Mouse (Mus musculus) heart, embryonic 10.5 days (tissue): Measurements from ENCODE around the gene Coq3. TPM values are rescaled to one million over a fixed set of nuclear protein-coding genes. Genes with fewer than 3 reads are reported as not detected.

ENCODE experiments used
- DNase-seq: peaks from one replicate; pipeline ENCODE4 v3.0.0-alpha.2; 2017; ENCODE audit warnings: low spot score
- H3K27ac ChIP-seq: fragments of 300-500 bp; sonication (generic); 2 replicates; pipeline ENCODE4 v1.5.1; 2016; ENCODE audit warnings: mild to moderate bottlenecking
- H3K27me3 ChIP-seq: fragments of 300-500 bp; sonication (generic); 2 replicates; pipeline ENCODE4 v1.6.1; 2016; ENCODE audit warnings: mild to moderate bottlenecking; ENCODE audit not compliant: poor library complexity, insufficient read depth, severe bottlenecking
- H3K36me3 ChIP-seq: fragments of 300-500 bp; sonication (generic); 2 replicates; pipeline ENCODE4 v1.6.1; 2016; ENCODE audit warnings: mild to moderate bottlenecking, moderate library complexity
- H3K4me1 ChIP-seq: fragments of 300-500 bp; sonication (generic); 2 replicates; pipeline ENCODE4 v1.6.1; 2016; ENCODE audit warnings: mild to moderate bottlenecking
- H3K4me3 ChIP-seq: fragments of 300-500 bp; sonication (generic); 2 replicates; pipeline ENCODE4 v1.5.1; 2016; ENCODE audit warnings: mild to moderate bottlenecking, moderate library complexity
- H3K9me3 ChIP-seq: fragments of 300-500 bp; sonication (generic); 2 replicates; pipeline ENCODE4 v1.6.1; 2016; ENCODE audit warnings: mild to moderate bottlenecking, moderate library complexity
- WGBS: fragments of 180-500 bp; shearing (Covaris S2); methylation state at CpG from one replicate; pipeline ENCODE4 v1.1.7; 2016; 5-methylcytosine and 5-hydroxymethylcytosine counted together
- polyA plus RNA-seq: library from polyadenylated mRNA; unstranded; fragments of >200 nt; fragmentation: Nextera tagmentation; extraction: Ambion mirVana; gene quantifications from 2 replicates; pipeline ENCODE4 v1.2.1, GENCODE M21; 2016

Coq3 gene
- polyA plus RNA-seq = 17.8 and 18.2 TPM in 2 replicates

- Histone ChIP-seq H3K27me3 (no peaks in the 10 kb centered on the region), H3K36me3 (peaks cover 17% of the 10 kb centered on the region), H3K27ac (peak within 1 kb of the TSS; percentile 94), H3K4me1 (no peaks in the 10 kb centered on the region), H3K4me3 (peak within 1 kb of the TSS; percentile 72), H3K9me3 (no peaks in the 10 kb centered on the region)
- under 1% methylated on average over 51 of the region's 51 CpGs for WGBS
- DNase-seq = peak; percentile 93
Observed at GRCm38 (mm10) chr4:21879565-21880220, at the start of gene Coq3. TSS of gene Coq3 (plus strand) at chr4:21879673.

- no peak overlapping the region for H3K4me3 ChIP-seq
- no peaks in the 10 kb centered on the region for H3K4me1 ChIP-seq
- no peaks in the 10 kb centered on the region for H3K27me3 ChIP-seq
- H3K27ac ChIP-seq = no peak overlapping the region
- H3K36me3 ChIP-seq = peaks cover 14% of the 10 kb centered on the region
- H3K9me3 ChIP-seq = no peaks in the 10 kb centered on the region
- DNase-seq = no peak
- 91% methylated on average over 8 of the region's 8 CpGs for WGBS
Observed at GRCm38 (mm10) chr4:21832844-21833243, 46.6 kb upstream of the Coq3 start.

- Histone ChIP-seq H3K4me3 (peak within 1 kb of the TSS; percentile 94), H3K27ac (peak within 1 kb of the TSS; percentile 99), H3K27me3 (no peaks in the 10 kb centered on the region), H3K9me3 (no peaks in the 10 kb centered on the region), H3K36me3 (no peaks in the 10 kb centered on the region), H3K4me1 (peaks cover 11% of the 10 kb centered on the region; the same call in 1 of the 2 replicates)
- DNase-seq = peak; percentile 98
- WGBS = under 1% methylated on average over 50 of the region's 50 CpGs
Observed at GRCm38 (mm10) chr4:21847481-21848286, 31.8 kb upstream of the Coq3 start, which contains the start of gene Pnisr. TSS of gene Pnisr (plus strand) at chr4:21847583.

- Histone ChIP-seq H3K4me1 (peaks cover 11% of the 10 kb centered on the region; the same call in 1 of the 2 replicates), H3K27me3 (no peaks in the 10 kb centered on the region)
Observed at GRCm38 (mm10) chr4:21848287-21848630, 31.2 kb upstream of the Coq3 start.

GRCm38 (mm10) chr4:21857481-21857880 lies 22.0 kb upstream of the Coq3 start:
- WGBS = 93% methylated on average over 1 of the region's 1 CpGs
- peaks cover 80% of the 10 kb centered on the region for H3K36me3 ChIP-seq

More at GRCm38 (mm10) chr4:21848287-21848630, 31.2 kb upstream of the Coq3 start:
- Histone ChIP-seq H3K9me3 (no peaks in the 10 kb centered on the region), H3K36me3 (no peaks in the 10 kb centered on the region), H3K4me3 (peak overlapping the region; percentile 94), H3K27ac (peak overlapping the region; percentile 99)
- peak; percentile 96 for DNase-seq
- under 1% methylated on average over 24 of the region's 24 CpGs for WGBS

GRCm38 (mm10) chr4:21865226-21865625 lies 14.2 kb upstream of the Coq3 start:
- WGBS = 96% methylated on average over 1 of the region's 1 CpGs
- DNase-seq = no peak
- peaks cover 84% of the 10 kb centered on the region for H3K36me3 ChIP-seq
- H3K4me1 ChIP-seq = no peaks in the 10 kb centered on the region
- no peak overlapping the region for H3K27ac ChIP-seq
- H3K4me3 ChIP-seq = no peak overlapping the region
- H3K27me3 ChIP-seq = no peaks in the 10 kb centered on the region
- no peaks in the 10 kb centered on the region for H3K9me3 ChIP-seq

More at GRCm38 (mm10) chr4:21857481-21857880, 22.0 kb upstream of the Coq3 start:
- no peak for DNase-seq
- H3K4me1 ChIP-seq = no peaks in the 10 kb centered on the region
- no peaks in the 10 kb centered on the region for H3K27me3 ChIP-seq
- H3K27ac ChIP-seq = no peak overlapping the region
- no peaks in the 10 kb centered on the region for H3K9me3 ChIP-seq
- no peak overlapping the region for H3K4me3 ChIP-seq

- H3K36me3 ChIP-seq = peaks cover 25% of the 10 kb centered on the region
- WGBS = 44% methylated on average over 6 of the region's 6 CpGs
- no peaks in the 10 kb centered on the region for H3K27me3 ChIP-seq
- H3K4me1 ChIP-seq = no peaks in the 10 kb centered on the region
- no peak overlapping the region for H3K27ac ChIP-seq
- H3K4me3 ChIP-seq = peak overlapping the region; percentile 72
- no peaks in the 10 kb centered on the region for H3K9me3 ChIP-seq
- no peak for DNase-seq
Observed at GRCm38 (mm10) chr4:21878776-21879175, 697 bp upstream of the Coq3 start.

- H3K36me3 ChIP-seq = no peaks in the 10 kb centered on the region
- no peaks in the 10 kb centered on the region for H3K9me3 ChIP-seq
- no peaks in the 10 kb centered on the region for H3K27me3 ChIP-seq
- no peak overlapping the region for H3K4me3 ChIP-seq
- H3K4me1 ChIP-seq = no peaks in the 10 kb centered on the region
- H3K27ac ChIP-seq = no peak overlapping the region
- WGBS = 88% methylated on average over 6 of the region's 6 CpGs
- no peak for DNase-seq
Observed at GRCm38 (mm10) chr4:21882806-21883205, 3.3 kb downstream of the Coq3 start.

GRCm38 (mm10) chr4:21885831-21886230 lies 6.4 kb downstream of the Coq3 start:
- no peaks in the 10 kb centered on the region for H3K4me1 ChIP-seq
- no peaks in the 10 kb centered on the region for H3K36me3 ChIP-seq
- no peak for DNase-seq
- no peaks in the 10 kb centered on the region for H3K27me3 ChIP-seq
- no peak overlapping the region for H3K4me3 ChIP-seq
- WGBS = 78% methylated on average over 8 of the region's 8 CpGs
- H3K9me3 ChIP-seq = no peaks in the 10 kb centered on the region
- no peak overlapping the region for H3K27ac ChIP-seq

GRCm38 (mm10) chr4:21930971-21931771 lies 51.7 kb downstream of the Coq3 start, which contains the start of gene Faxc:
TSS of gene Faxc (plus strand) at chr4:21931329.
- under 1% methylated on average over 83 of the region's 83 CpGs for WGBS
- peak within 1 kb of the TSS; percentile 95 for H3K27ac ChIP-seq

GRCm38 (mm10) chr4:21931772-21932630 lies 52.5 kb downstream of the Coq3 start:
- Histone ChIP-seq H3K36me3 (no peaks in the 10 kb centered on the region), H3K9me3 (no peaks in the 10 kb centered on the region), H3K4me1 (0 out of 2 replicates have a peak, but pooled peaks cover 9% of the 10 kb centered on the region), H3K27me3 (no peaks in the 10 kb centered on the region), H3K27ac (peak overlapping the region; percentile 95), H3K4me3 (peak overlapping the region; percentile 79)
- 18% methylated on average over 23 of the region's 23 CpGs for WGBS
- DNase-seq = no peak

More at GRCm38 (mm10) chr4:21930971-21931771, 51.7 kb downstream of the Coq3 start, which contains the start of gene Faxc:
- DNase-seq = no peak
- Histone ChIP-seq H3K4me1 (0 out of 2 replicates have a peak, but pooled peaks cover 9% of the 10 kb centered on the region), H3K9me3 (no peaks in the 10 kb centered on the region), H3K4me3 (peak within 1 kb of the TSS; percentile 79), H3K27me3 (no peaks in the 10 kb centered on the region), H3K36me3 (no peaks in the 10 kb centered on the region)

GRCm38 (mm10) chr4:21935378-21935777 lies 55.9 kb downstream of the Coq3 start:
- no peaks in the 10 kb centered on the region for H3K36me3 ChIP-seq
- H3K4me3 ChIP-seq = no peak overlapping the region
- no peak for DNase-seq
- 83% methylated on average over 2 of the region's 2 CpGs for WGBS
- H3K9me3 ChIP-seq = no peaks in the 10 kb centered on the region
- no peak overlapping the region for H3K27ac ChIP-seq
- 0 out of 2 replicates have a peak, but pooled peaks cover 9% of the 10 kb centered on the region for H3K4me1 ChIP-seq
- H3K27me3 ChIP-seq = no peaks in the 10 kb centered on the region
